Mouse (Mus musculus): ENCODE measurements at regions not wholly inside any gene's neighbourhood (a gene's known extent, or its start where the extent isn't known, plus 50 kb on each side); places are given as distances from the start of the nearest gene placed in this dataset.

DNA sequence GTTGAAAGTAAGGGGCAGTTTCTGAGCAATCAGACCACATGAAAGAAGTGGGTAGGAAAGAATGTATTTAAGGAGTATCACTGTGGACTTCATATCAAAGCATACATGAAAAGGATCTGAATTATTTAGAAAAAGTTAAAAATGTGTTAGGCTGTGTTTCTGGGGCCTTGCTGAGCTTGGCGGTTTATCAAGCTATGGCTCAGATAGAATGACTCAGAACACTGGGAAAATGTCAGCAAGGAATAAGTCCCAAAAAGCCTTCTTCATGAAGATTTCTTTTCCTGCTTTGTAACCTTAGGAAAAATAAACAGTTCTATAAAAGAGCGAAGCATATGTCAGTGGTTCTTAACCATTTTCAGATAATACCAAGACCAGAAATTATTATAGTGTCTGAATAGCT lies 56.0 kb upstream of the Plxna4 start:
- Histone ChIP-seq H3K4me1 (ENCODE audit: control insufficient read depth, insufficient read depth, low read length) (no peaks in the 10 kb centered on the region), H3K4me3 (ENCODE audit: low read depth, low read length) (no peak overlapping the region), H3K27ac (ENCODE audit: low read depth, low read length) (no peak overlapping the region), H3K9me3 (replicated peaks; ENCODE audit: control insufficient read depth, low read length) (no peaks in the 10 kb centered on the region), H3K36me3 (ENCODE audit: control insufficient read depth, insufficient read depth, low read length) (no peaks in the 10 kb centered on the region), H3K9ac (ENCODE audit: low read depth, low read length) (no peak overlapping the region), H3K4me2 (no peak overlapping the region), H3K27me3 (ENCODE audit: control insufficient read depth, insufficient read depth, low read length) (no peaks in the 10 kb centered on the region)
- WGBS (ENCODE audit: insufficient replicate concordance), result 81% methylated on average over 2 of the region's 2 CpGs
- no peak for ATAC-seq (replicated peaks; ENCODE audit: insufficient number of reproducible peaks, low FRiP score, low TSS enrichment)

DNA sequence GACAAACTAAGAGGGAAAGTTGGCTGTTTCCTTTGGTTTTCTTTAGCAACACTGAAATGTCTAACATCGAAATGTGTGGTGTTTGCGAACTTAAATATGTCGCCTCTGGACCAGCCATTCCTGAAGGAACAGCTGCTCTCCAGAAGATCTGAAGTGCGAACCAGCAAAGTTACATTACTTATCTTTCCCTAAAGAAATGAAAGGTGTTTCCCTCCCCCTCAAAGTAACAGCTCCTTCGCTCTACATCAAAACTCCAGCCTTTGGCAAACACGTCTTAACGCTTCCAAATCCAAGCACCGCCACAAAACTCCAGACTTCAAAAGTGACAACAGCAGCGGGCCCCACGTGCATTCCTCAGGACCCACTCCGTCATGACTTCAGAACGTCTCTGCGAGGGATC lies 50.9 kb upstream of the Plxna4 start:
- ATAC-seq (replicated peaks; ENCODE audit: insufficient number of reproducible peaks, low FRiP score, low TSS enrichment), result no peak
- 77% methylated on average over 13 of the region's 13 CpGs for WGBS (ENCODE audit: insufficient replicate concordance)

More for the DNA sequence above, 50.9 kb upstream of the Plxna4 start:
- H3K4me1 ChIP-seq (ENCODE audit: control insufficient read depth, insufficient read depth, low read length), result no peaks in the 10 kb centered on the region
- no peaks in the 10 kb centered on the region for H3K9me3 ChIP-seq (replicated peaks; ENCODE audit: control insufficient read depth, low read length)
- H3K9ac ChIP-seq (ENCODE audit: low read depth, low read length), result no peak overlapping the region
- H3K27me3 ChIP-seq (ENCODE audit: control insufficient read depth, insufficient read depth, low read length), result no peaks in the 10 kb centered on the region
- H3K4me3 ChIP-seq (ENCODE audit: low read depth, low read length), result no peak overlapping the region
- H3K36me3 ChIP-seq (ENCODE audit: control insufficient read depth, insufficient read depth, low read length), result no peaks in the 10 kb centered on the region
- H3K4me2 ChIP-seq, result no peak overlapping the region
- no peak overlapping the region for H3K27ac ChIP-seq (ENCODE audit: low read depth, low read length)

Data from heart, embryonic 11.5 days (tissue).